Mouse (Mus musculus): Measurements from ENCODE around the gene Rai14.

Rai14 gene

DNA sequence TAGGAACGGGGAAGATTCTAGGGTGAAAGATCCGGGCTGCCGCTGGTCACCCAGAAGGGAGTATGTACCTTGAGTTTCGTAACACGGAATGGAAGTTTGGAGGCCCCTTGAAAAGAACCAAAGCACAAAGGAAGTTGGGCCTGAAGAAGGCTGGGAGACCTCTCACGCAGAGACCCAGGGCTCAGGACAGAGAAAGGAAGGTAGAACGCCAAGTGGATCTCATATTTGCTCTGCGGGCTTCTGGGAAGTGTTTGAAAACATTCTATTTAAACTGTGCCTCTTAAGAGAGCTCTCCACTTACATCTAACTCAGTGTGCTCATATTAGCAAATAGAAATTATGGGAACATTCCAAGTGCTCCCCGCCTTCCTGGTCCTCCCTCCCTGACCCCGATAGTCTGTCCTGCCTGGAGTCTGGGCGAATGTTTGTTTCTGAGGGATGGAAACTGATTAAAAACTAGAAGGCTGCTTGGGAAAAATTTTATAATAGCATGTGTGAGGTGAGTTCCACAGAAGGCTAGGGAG lies 6.9 kb upstream of the Rai14 start:
- in situ Hi-C loops (cut with MboI, MseI): loop anchor here (5.0 kb wide), 1 partner anchor 46 kb away; no protein-coding TSS in a partner anchor

DNA sequence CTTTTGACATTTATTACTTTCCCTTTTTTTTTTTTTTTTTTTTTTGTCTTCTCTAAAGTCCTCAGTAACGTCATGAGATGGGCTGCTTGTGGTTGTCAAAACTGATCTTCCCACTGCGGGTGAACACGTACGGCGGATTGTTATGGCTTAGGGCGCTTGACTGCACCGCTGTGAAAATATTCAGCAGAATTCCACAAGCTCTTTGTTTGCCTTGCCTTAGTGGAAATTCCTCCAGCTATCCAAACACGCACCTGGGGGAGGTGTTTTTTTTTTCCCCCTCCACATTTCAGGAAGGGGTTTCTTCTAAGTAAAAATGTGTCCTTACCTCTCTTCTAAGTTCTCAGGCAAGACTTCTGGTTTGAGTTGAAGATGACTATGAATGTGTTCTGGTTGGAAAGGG lies 6.2 kb upstream of the Rai14 start:
- in situ Hi-C loops (cut with MboI, MseI): loop anchor here (5.0 kb wide), 1 partner anchor 47 kb away; no protein-coding TSS in a partner anchor

DNA sequence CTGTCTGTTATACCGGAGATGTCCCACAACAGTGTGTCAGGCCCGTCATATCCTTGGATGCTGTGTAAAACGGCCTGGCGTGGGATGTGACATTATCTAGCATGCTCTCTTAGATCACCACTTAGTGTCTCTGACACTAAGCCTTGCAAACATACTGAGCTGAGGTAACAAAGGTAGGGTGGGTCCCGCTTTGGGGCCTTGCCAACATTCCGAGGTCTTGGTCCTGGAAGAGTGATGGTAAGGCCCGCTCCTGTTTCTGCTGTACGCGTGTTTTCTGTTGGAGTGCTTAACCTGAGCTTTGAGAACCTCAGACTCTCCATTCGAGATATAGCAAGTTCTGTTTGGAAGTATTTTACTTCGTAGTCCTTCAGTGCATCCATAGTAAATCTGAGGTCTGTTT lies 5.8 kb upstream of the Rai14 start:
- in situ Hi-C loops (cut with MboI, MseI): loop anchor here (5.0 kb wide), 1 partner anchor 47 kb away; no protein-coding TSS in a partner anchor

DNA sequence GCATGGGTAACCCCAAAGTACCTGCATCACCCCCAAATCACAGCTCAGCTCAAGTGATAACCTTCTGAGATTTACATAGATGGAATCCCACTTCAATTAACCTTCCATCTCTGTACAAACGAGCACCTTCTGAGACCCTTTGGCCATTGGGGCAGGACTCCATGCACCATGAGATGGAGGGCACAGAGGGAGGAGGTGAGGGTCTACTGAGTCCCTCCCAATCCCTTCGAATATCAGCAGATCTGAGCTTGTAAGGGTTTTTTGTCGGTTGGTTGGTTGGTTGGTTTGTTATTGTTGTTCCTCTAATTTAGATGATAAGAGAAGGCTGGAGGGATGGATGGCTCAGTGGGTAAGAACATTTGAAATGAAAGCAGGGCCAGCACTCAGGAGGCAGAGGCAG lies 5.1 kb upstream of the Rai14 start:
- in situ Hi-C loops (cut with MboI, MseI): no loop called here

DNA sequence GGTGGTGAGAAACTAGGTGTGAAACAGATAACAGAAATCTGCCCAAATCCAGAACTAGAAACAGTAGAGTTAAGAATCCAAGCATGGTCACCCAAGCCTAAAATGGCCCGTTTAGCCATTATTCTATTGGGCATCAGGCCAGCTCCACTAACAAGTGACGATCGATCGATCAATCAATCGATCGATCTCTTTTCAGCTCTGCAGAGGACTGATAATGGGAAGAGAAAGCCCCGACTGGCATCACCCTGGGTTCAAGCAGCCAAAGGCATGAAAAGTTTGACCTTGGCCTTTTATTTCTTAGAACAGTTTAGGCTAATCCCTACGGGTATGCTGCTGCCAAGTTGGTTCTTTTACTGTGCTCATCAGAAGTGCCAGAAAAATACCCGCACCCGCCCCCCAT lies 4.3 kb upstream of the Rai14 start:
- in situ Hi-C loops (cut with MboI, MseI): no loop called here

DNA sequence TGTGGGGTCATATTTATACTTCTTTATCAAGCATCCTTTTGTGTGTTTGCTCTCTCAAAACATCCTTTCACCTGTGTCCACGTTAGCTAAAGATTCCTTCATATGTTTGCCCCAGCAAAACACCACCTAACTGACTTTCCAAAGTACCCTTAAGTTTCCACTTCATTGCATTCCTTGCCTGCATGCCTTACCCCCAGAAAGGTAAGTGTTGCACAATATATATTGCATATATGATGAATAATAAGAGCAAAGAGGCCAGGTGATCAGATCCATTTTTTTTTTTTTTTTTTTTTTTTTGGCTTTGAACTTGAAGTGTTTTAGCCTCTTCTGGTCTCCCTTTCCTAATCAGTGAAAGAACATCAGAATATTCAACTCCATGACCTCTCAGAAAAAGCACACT lies 2.9 kb upstream of the Rai14 start:
- in situ Hi-C loops (cut with MboI, MseI): no loop called here

DNA sequence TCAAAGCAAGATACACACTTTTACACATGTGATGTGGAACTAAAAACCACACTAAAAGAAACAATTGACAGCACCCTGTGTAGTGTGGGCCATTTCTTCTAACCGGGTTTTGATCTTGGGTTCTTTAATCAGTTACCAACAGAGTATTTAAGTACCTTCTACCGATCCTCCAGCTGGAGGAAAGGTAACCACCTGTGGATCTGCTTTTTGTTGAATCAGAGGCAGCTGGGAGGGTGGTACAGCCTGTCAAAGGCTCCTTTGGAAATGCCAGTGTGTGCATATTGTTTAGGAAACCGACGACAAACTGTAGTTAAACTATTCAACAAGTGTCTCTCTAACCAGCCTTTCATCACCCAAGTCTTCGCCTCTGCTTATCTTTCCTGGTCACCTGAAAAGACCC lies 1.5 kb upstream of the Rai14 start:
- in situ Hi-C loops (cut with MboI, MseI): no loop called here

DNA sequence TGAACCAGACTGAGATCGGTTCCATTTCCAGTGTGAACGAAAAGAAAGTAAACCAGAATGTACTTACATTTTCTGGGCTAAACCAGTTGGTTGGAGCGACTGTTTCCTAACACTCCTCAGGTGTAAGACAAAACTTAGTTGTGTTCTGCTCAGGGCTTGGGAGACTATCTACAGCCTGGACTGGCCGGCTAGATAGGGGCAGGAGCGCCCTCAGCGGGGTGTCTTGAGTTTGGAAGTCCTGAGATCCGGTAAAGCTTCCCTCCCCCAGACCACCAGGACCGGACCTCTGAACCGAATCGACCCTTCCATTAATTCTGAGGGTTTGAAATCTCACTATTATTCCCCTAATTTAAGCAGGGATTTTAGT lies 698 bp upstream of the Rai14 start:
- in situ Hi-C loops (cut with MboI, MseI): no loop called here

DNA sequence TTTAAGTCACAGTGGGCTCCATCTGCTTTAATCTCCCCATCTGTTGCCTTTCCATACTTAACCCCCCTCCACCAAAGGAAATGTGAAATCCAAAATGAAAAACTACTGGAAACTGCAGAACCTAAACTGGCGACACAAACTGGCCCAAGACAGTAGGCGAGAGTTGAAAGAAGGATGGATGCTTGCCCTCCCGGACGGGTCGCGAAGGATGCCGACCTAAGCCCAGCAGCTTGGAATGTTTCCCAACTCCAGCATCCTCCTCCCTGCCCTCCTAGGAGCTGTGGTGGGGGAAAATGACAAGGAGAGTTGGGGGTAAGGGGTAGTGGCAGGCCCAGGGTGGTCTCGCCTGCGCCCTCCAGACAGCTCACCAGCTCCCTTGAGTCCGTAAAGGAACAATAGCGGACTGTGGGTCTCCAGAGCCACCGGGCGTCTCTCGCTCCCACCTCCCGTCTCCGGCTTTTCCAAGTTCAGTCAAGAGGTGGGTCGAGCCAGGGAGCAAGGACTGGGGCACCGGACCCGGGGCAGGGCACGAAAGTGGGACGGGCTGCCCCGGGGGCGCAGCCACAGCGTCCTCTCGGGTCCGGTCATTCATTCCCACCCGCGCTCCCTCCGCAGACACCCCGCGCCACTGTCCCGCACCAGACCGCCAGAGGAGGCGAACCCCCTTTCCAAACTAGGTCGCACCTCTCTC lies 653 bp downstream of the Rai14 start:
- in situ Hi-C loops (cut with MboI, MseI): no loop called here

DNA sequence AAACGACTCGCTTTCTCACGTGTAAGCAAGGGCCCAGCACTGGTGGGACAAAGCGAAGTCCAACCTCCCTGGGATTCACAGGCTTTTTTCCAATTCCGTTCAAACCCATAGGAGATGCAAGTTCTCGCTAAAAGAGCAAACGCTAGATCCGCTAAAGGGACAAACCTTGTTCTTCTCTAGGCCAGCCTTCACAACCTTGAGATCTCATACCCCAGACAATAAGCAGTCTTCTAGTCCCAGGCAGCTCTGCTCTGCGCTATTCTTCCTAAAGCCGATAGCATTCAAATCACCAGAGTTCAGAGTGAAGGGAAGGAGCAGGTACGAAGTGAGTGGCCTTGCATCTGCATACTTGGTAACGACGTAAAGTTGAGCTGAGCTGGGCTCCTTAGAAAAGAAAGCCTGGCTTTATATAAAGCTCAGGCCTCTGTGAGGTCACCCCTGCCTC lies 1.2 kb downstream of the Rai14 start:
- in situ Hi-C loops (cut with MboI, MseI): no loop called here

DNA sequence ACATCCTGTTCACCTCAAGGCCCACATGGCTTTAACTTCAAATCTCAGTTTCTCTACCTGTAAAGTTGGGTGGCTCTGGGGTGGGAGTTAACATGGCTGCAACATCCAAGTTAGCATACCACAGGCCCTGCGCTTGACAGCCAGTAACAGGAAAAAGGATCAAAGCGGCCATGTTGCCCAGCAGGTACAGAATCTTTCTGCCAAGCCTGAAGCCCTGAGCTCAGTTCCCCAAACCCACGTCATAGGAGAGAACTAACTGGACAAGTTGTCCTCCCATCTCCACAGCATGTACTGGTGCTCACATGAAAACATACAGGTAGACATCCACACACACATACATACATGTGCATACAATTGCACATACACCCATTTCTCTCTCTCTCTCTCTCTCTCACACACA lies 2.1 kb downstream of the Rai14 start:
- in situ Hi-C loops (cut with MboI, MseI): no loop called here

DNA sequence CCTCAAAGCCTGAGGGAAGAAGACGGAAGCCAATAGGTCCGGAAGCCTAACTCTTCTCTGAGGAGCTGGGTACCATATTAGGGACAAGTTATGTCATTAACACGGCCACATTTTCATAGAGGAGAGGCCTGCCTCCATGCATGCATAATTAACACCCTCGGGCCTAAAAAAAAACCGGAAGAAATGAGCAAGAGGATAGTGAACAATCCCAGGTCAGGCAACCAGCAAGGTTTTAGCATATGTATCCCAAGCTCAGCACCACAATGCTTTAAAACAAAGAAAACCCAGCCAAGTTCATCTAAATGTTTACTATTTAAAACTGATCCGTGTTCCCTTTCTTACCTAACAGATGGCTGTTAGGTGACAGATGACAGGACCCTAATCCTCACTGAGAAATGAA lies 3.2 kb downstream of the Rai14 start:
- in situ Hi-C loops (cut with MboI, MseI): no loop called here

DNA sequence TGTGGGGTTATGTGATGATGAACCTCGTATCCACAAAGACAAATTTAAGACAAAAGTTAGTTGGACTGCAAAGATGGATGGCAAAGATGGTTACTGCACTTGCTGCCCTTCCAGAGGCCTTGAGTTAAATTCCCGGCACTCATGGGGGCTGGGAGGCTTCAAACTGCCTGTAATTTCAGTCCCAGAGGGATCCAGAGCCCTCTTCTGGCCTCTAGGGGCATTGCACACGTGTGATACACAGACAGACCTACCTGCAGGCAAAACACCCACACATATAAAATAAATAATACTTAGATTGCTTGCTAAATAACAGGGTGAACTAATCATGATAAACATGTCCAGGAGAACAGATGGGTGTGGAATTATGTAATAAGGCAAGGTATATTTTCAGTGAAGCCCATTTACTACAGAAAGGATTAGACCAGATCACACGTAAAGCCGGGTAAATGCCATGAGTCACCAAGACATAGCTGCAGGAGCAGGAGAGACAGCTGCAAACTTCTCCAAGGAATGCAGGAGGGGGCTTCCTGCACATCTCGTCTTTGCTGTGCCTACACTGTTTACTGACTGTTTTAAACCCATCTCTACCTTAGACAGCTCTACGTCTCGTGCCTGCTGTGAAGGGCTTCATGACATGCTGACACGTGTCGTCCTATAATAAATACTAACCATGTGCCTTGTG lies 5.7 kb downstream of the Rai14 start:
- in situ Hi-C loops (cut with MboI, MseI): no loop called here

DNA sequence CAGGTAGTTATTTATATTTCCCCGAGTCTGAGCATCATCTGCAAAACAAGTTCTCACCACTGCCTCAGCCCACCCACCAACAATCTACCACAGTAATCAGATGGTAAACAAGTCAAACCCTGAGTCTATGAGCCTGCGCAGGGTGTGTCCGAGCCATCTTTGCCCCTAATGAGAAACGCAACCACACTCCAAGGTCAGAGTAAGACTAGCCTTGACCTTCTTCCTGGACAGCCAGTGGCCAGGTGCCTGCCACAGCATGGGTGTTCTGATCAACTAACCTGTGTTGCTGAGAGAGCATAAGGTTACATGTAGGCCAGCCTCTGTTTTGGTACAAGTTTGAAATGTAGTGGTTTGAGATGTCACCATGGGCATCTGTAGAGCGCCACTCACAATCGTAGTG lies 7.3 kb downstream of the Rai14 start:
- in situ Hi-C loops (cut with MboI, MseI): no loop called here

DNA sequence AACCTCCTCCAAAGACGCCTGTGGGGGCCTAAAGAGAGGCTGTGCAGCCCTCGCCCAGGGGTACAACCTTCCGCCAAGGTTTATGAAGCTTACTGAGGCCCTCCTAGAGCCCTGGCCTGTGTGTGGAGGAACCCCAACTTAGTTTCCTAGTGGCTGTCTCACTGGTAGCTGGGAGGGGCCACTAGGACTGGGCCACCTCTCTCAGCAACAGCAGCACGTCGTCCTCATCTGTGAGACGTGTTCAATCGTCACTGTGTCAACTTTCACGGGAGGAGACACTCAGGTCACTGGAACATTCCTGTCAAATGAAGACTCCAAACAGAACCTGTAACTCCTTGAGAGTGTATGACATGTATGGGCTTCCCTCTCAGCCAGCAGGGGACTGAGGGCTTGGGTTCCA lies 8.0 kb downstream of the Rai14 start:
- in situ Hi-C loops (cut with MboI, MseI): no loop called here

DNA sequence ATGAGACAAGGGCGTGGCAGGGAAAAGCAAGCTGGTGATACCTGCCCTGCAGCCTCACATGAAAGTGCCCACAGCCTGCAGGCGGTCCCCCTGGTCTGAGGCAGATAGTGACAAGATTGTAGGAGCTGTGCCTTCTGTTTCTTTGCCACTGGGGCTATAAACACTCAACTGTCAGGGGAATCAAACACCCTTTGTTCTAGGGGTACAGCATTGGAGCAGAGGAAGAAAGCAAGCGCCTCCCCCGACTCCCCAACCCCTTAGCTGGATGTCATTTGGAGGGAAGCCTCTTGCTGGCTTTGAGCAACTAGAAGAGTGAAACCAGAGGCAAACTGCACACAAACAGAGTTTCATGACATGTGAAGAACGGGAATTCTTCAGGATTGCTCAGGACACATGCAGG lies 8.7 kb downstream of the Rai14 start:
- in situ Hi-C loops (cut with MboI, MseI): no loop called here

DNA sequence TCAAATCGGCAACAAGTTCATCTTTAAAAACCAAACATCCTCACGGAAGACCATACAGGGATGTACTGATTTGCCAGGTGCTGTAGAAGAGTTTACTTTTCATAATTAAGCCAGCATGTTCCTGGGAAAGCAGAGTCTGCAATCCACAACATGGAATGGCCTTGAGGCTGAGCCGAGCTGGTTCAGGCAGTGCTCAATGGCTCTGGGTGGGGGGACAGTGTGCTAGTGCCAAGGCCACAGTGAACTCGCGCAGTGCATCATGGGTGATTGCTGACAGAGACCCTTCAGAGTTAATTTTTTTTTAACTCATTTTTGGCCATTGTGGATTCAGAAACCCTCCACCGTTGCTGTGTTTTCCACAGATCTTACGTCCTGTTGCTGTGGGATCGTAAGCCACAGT lies 10.1 kb downstream of the Rai14 start:
- in situ Hi-C loops (cut with MboI, MseI): no loop called here

DNA sequence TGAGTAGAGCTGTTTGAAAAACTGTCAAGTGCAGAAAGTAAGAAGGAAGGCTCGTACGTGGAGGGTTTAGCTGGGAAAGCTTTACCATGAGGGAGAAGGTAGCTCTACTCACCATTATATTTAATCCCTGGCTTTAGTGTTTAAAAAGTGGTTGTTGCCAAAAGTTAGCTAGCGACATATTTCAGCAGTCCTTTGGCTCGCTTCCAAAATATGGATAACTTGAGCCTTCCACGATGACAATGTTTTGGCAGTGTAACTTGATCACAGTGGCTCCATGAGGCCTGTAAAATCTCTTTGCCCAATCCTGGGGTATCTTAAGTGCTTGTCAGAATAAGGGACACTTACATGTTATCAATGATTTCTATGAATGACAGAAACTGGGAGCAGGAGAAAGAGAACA lies 12.9 kb downstream of the Rai14 start:
- in situ Hi-C loops (cut with MboI, MseI): no loop called here

DNA sequence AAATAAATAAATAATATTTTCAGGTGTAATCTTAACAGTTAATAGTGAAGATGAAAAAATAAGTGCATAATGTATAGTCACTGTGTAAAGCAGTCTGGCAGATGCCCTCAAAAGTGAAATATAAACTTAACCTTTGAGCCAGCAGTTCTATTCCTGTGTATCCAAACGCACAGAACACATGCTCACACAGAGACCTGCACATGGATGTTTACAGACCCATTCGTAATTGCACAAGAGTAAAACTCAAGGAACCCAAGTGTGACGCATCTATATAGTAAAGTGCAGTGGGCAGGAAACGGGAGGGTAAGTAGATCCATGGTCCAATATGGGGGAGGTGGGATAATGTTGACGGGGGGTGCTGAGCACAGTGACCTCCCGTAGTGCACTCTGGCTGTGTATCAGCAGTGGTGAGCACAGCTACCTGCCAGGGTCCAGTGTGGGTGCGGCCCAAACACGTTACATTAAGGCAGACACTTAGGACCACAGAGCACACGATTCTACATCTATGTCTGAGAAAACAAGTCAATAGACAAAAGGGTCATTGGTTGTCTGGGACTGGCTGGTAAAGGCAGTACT lies 13.4 kb downstream of the Rai14 start:
- in situ Hi-C loops (cut with MboI, MseI): no loop called here

DNA sequence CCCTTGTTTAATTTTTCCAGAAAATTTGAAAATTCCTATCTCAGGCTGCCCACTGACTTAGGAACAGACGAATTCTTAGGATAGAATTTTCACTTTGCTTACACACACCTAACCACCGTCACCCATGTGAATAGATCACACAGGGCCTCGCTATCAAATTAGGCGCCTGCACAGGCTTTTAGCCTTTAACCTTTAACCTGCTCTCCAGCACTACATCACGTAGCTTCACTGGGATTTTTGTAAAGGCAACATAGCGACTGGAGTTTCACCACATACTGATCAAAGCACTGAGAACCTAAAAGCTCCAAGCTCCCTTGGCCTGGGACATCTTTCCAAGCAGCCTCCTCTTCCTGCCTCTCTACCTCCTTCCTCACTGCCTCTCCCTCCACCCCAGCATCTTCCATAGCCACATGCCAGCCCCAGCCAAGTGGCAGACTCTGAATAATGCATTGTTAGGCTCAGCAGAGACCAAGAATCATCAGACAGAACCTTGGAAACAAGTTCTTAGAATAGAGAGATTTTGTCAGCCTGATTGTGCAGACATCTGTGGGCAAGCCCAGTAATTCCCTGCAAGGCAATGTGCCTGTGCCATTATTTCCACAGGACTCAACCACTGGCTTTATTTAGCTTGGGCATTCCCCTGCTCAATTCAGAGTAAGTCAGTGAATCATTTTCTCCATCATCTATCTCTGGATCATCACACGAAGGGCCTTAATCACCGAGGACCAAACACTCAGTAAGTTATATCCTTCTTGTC lies 17.8 kb downstream of the Rai14 start:
- in situ Hi-C loops (cut with MboI, MseI): loop anchor here (5.0 kb wide), 1 partner anchor 84 kb away; no protein-coding TSS in a partner anchor

DNA sequence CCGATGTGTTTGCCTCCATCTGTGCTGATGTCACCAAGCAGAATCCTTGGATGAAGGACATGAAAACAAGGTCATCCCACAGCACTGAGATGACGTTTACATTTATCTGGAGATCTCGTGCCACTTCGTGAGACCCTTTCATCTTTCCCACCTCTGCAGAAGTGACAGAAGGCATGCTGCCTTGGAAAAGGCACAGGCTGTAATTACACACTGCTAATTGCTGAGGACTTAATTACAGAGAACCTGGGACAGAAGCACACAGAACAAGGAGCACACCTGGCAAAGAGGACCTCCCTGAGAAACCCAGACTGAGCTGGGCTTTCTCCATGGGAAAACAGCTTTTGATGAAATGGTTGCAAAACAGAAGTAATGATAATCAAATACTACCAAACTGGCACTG lies 21.8 kb downstream of the Rai14 start:
- in situ Hi-C loops (cut with MboI, MseI): no loop called here

DNA sequence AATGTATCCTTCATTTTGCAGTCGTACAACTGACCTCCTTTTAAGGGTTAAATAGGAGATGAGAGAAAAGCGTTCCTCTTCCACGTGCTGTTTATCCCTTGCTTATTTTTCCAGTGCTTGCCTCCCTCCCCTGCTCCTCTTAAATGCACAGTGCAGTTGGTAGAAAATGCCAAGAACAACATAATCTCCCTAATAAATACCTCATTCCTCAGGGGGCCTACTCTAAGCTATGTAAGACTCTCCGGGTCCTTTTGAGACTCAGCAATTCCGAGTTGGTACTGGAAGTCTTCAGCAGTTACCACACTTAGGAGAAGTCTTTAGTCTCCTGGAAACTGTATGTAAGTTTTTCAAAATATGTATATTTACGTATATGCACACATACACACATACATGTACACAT lies 22.9 kb downstream of the Rai14 start:
- in situ Hi-C loops (cut with MboI, MseI): no loop called here
